Mouse (Mus musculus) liver, adult 2 months (tissue): Measurements from ENCODE around the gene Dusp13. TPM values are rescaled to one million over a fixed set of nuclear protein-coding genes. Genes with fewer than 3 reads are reported as not detected.

Experiments
- DNase-seq: peaks from one replicate; pipeline ENCODE4 v3.0.0-alpha.2; 2011; ENCODE audit warnings: low read depth, low spot score; ENCODE audit errors: extremely low read depth
- H3K27ac ChIP-seq: fragments of 200-500 bp; replicated peaks from 2 replicates; pipeline ENCODE4 v1.5.1; 2012; ENCODE audit warnings: low read depth, mild to moderate bottlenecking, control low read depth, inconsistent platforms, low read length; ENCODE audit not compliant: insufficient read depth
- H3K27me3 ChIP-seq: fragments of 200-500 bp; 2 replicates; pipeline ENCODE4 v1.6.1; 2012; ENCODE audit warnings: mild to moderate bottlenecking, moderate library complexity, low read length, inconsistent platforms; ENCODE audit not compliant: control insufficient read depth, insufficient read depth
- H3K36me3 ChIP-seq: fragments of 200-500 bp; 2 replicates; pipeline ENCODE4 v1.6.1; 2012; ENCODE audit warnings: low read length, inconsistent platforms; ENCODE audit not compliant: control insufficient read depth, insufficient read depth
- H3K4me1 ChIP-seq: fragments of 200-500 bp; 2 replicates; pipeline ENCODE4 v1.6.1; 2011; ENCODE audit warnings: low read length; ENCODE audit not compliant: control insufficient read depth, insufficient read depth
- H3K4me3 ChIP-seq: fragments of 200-500 bp; 2 replicates; pipeline ENCODE4 v1.5.1; 2011; ENCODE audit warnings: low read depth, mild to moderate bottlenecking, control low read depth, low read length, moderate library complexity; ENCODE audit not compliant: insufficient read depth
- H3K79me2 ChIP-seq: fragments of 200-500 bp; 2 replicates; pipeline ENCODE4 v1.6.1; 2012; ENCODE audit warnings: inconsistent platforms, mild to moderate bottlenecking, low read length, moderate library complexity; ENCODE audit not compliant: control insufficient read depth, insufficient read depth
- H3K9ac ChIP-seq: fragments of 200-500 bp; 2 replicates; pipeline ENCODE4 v1.6.1; 2012; ENCODE audit warnings: low read depth, mild to moderate bottlenecking, control low read depth, inconsistent platforms, low read length
- CTCF ChIP-seq: fragments of 200-500 bp; IDR thresholded peaks from 2 replicates; pipeline ENCODE4 v1.5.1; 2011; ENCODE audit warnings: low read depth, low read length, control low read depth
- POLR2A ChIP-seq: fragments of 200-500 bp; IDR thresholded peaks from 2 replicates; pipeline ENCODE4 v1.6.1; 2011; ENCODE audit warnings: low read length, control low read depth; ENCODE audit not compliant: insufficient read depth; ENCODE audit errors: extremely low read depth
- WGBS: fragments of 180-500 bp; shearing (Covaris S2); methylation state at CpG from one replicate; pipeline ENCODE4 v1.1.7; 2018; 5-methylcytosine and 5-hydroxymethylcytosine counted together
- polyA plus RNA-seq: library from polyadenylated mRNA; depleted of rRNA; stranded (reverse); fragments of >200 nt; gene quantifications from 2 replicates; pipeline ENCODE4 v1.2.3, GENCODE M21; 2012
- total RNA-seq: library from RNA; depleted of rRNA; stranded (reverse); fragments of >200 nt; gene quantifications from 2 replicates; pipeline ENCODE4 v1.2.3, GENCODE M21; 2014

Dusp13 gene
- total and polyA plus RNA-seq, 2 experiments = 0.21 TPM; not detected in 1

DNA sequence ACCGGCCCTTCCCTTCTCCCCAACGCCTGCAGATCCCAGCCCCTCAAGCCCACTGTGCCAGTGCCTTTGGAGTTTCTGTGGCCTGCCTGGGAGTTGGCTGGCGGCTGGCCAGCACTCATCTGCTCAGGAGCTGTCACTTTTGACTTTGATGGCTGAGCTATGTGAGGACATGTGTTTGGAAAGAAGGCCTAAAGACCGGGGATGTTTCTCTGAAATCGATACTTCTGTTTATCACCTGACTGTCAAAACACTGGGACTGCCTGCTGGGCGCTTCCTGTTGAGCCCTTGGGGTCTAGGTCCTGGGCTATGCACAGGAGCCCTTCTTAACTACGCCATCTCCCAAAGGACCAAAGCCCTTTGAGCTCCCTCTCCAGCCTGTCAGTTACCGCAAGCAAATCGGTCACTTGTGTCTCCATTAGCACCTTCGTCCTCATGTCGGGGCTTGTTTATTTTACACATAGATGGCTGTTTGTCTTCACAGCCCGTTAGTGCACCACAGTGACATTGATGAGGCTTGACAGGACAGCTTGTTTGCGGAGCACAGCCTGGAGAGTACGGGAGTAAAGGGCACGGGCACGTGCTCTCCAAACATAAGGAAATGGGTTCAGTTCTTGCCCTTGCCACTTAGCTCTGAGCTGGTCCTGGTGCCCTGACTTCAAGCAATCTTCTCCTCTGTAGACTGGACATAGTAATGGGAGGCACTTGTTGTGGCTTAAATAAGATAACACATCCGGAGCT, 31.2 kb downstream of the Dusp13 start:
- DNase-seq = peak; percentile 17
- 23% methylated on average over 17 of the region's 17 CpGs for WGBS
- no peaks in the 10 kb centered on the region for H3K36me3 ChIP-seq
- no peaks in the 10 kb centered on the region for H3K27me3 ChIP-seq
- peaks cover 2% of the 10 kb centered on the region; the same call in 1 of the 2 replicates for H3K4me1 ChIP-seq
- TF ChIP-seq CTCF = no peak
- no peak for TF ChIP-seq POLR2A
- no peak overlapping the region for H3K4me3 ChIP-seq
- H3K27ac ChIP-seq = no peak overlapping the region
- no peaks in the 10 kb centered on the region for H3K79me2 ChIP-seq
- no peak overlapping the region for H3K9ac ChIP-seq

DNA sequence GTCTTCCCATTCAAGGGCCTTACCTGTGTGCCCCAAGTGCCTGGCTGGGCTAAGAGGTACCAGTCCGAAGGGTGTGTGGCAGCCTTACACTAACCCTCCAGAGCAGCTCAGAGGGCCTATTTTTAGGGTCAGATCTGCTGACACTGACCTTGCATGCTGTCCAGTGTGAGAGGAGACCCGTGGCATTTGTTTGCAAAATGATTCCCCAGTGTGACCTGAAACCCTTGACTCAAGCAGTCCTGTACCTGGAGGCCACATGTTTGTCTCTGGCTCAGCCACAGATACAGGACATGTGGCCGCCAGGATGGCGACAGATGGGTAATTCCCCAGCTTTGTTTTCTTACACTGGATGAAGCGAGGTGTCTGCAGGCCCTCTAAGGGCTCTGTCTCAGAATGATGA, 36.5 kb downstream of the Dusp13 start, which contains the start of gene Dupd1:
Gene Dupd1 (minus strand): TSS at position 91 of the 400 bp plus-strand sequence.
- H3K4me1 ChIP-seq = no peaks in the 10 kb centered on the region
- TF ChIP-seq POLR2A = no peak
- no peak for TF ChIP-seq CTCF
- DNase-seq = no peak
- no peak within 1 kb of the TSS for H3K9ac ChIP-seq
- H3K27me3 ChIP-seq = no peaks in the 10 kb centered on the region
- 75% methylated on average over 5 of the region's 5 CpGs for WGBS
- H3K36me3 ChIP-seq = no peaks in the 10 kb centered on the region
- H3K27ac ChIP-seq = no peak within 1 kb of the TSS
- no peak within 1 kb of the TSS for H3K4me3 ChIP-seq
- no peaks in the 10 kb centered on the region for H3K79me2 ChIP-seq

DNA sequence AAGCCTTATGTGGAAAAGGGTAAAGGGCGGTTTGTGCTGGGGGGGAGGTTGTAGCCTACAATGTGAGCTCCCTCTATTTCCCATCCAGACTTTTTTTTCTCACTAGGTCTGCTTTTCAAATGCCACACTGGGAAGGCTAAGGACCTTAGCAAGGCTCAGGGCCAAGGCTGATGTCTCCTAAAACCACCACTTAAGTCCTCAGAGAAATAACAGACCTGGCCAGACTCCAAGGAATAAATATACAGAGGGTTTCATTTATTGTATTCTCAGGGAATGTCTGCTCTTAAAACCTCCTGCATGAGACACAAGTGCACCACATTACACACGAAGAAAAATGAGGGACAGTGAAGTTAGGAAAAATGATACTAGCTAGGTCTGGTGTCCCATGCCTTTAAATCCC, 39.8 kb downstream of the Dusp13 start:
- no peak for TF ChIP-seq CTCF
- no peak for TF ChIP-seq POLR2A

DNA sequence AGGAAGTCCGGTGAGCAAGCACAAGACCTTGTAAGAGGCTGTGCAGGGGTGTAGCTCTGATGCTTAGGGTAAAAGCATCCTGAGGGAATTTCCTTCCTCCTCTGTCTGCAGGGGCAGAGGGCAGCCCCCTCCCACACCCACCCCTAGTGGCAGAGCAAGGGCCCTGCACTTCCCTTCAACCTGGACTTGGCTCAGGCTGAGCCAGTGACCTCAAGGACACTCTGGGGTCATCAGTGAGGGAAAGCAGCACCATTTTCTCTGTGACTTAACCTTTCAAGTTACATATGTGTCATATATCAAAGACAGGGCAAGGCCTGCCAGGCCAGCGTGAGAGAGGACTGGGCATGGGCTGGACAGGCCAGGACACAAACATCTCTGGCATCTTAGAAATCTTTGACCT, 41.4 kb downstream of the Dusp13 start:
- DNase-seq = no peak
- 84% methylated on average over 2 of the region's 2 CpGs for WGBS
- TF ChIP-seq CTCF (peak; percentile 17; the same call in 1 of the 2 replicates), POLR2A (no peak)

More for the DNA sequence above, 39.8 kb downstream of the Dusp13 start:
- no peak overlapping the region for H3K27ac ChIP-seq
- no peaks in the 10 kb centered on the region for H3K27me3 ChIP-seq
- no peaks in the 10 kb centered on the region for H3K79me2 ChIP-seq
- WGBS = 87% methylated on average over 2 of the region's 2 CpGs
- no peaks in the 10 kb centered on the region for H3K36me3 ChIP-seq
- H3K4me3 ChIP-seq = no peak overlapping the region
- H3K9ac ChIP-seq = no peak overlapping the region
- no peaks in the 10 kb centered on the region for H3K4me1 ChIP-seq
- DNase-seq = no peak

DNA sequence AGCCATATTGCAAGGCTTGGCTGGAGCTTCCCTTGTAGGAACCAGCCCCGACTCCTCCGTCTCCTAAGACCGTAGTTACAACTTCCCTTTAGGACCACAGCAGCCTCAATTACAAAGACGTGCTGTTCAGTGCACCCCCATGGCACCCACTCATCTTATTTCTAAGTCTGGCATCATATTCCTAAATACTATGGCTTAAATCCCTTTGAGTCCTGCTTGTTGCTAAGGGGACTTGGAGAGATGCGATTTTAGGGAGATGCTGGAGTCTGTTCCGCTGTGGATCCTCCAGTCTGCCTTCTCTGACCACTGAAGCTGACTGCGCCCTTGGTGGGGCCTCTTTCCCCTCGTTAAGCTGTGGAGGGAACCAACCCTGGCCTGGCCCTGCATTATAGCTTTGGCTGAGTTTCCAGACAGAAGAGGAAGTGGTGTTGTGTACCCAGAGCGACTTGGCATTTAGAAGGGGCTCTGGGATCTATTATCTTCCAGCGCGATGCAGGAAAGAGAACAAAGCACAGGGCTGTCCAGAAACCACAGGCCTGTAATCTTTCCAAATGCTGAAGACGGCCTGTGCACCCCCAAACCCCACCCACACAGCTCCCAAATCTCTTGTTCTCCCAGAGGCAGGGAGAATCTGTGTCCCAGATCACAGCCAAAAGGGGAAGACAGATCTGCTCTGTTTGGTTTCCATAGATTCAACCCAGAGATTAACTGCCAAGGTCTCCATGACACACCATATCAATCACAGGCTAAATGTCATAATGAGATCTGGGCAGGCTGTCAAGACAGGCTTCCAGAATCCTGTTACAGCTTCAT, 44.0 kb downstream of the Dusp13 start:
- DNase-seq = no peak
- Histone ChIP-seq H3K4me1 (no peaks in the 10 kb centered on the region), H3K4me3 (no peak overlapping the region), H3K79me2 (no peaks in the 10 kb centered on the region), H3K27me3 (no peaks in the 10 kb centered on the region), H3K27ac (no peak overlapping the region), H3K9ac (no peak overlapping the region), H3K36me3 (no peaks in the 10 kb centered on the region)
- WGBS = 82% methylated on average over 12 of the region's 12 CpGs
- no peak for TF ChIP-seq POLR2A
- no peak for TF ChIP-seq CTCF

More for the DNA sequence above, 41.4 kb downstream of the Dusp13 start:
- Histone ChIP-seq H3K79me2 (no peaks in the 10 kb centered on the region), H3K4me1 (no peaks in the 10 kb centered on the region), H3K4me3 (no peak overlapping the region), H3K27ac (no peak overlapping the region), H3K27me3 (no peaks in the 10 kb centered on the region), H3K9ac (no peak overlapping the region), H3K36me3 (no peaks in the 10 kb centered on the region)
